Mouse (Mus musculus): Measurements from ENCODE around the gene Cep350. TPM values are rescaled to one million over a fixed set of nuclear protein-coding genes. Genes with fewer than 3 reads are reported as not detected.

Cep350 gene
- 85.3 TPM for total RNA-seq (2023)

DNA sequence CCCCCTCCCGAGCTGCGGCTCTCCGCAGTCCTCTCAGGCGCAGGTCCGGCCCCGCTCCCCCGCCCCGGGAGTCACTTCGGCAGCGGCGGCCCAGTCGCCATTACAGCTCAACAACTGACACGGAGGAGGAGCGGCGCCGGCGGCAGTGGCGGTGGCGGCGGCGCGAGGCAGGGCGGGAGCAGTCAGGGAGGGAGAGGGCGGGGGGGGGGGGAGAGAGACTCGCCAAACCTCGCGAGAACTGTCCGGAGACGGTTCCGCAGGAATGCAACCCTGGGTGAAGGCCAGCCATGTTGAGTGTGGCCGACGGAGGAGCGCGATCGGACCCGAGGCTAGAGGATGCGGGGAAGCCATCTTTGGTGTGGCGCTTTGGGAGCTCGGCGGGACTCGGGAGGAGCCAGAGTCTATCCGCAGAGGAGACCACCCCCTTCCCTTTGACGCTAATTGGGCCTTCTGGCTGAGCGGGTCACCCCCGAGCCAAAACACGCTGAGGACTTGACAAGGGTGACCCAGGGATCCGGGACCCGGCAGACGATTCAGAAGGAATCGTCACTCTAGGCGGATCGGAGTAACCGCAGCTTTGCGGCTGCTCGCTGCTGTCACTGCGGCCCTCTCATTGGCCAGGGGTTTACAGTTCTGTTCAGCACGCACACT lies at the start of gene Cep350:
Cep350 (minus strand) TSS at position 188 of the 651 bp plus-strand sequence.

DNA sequence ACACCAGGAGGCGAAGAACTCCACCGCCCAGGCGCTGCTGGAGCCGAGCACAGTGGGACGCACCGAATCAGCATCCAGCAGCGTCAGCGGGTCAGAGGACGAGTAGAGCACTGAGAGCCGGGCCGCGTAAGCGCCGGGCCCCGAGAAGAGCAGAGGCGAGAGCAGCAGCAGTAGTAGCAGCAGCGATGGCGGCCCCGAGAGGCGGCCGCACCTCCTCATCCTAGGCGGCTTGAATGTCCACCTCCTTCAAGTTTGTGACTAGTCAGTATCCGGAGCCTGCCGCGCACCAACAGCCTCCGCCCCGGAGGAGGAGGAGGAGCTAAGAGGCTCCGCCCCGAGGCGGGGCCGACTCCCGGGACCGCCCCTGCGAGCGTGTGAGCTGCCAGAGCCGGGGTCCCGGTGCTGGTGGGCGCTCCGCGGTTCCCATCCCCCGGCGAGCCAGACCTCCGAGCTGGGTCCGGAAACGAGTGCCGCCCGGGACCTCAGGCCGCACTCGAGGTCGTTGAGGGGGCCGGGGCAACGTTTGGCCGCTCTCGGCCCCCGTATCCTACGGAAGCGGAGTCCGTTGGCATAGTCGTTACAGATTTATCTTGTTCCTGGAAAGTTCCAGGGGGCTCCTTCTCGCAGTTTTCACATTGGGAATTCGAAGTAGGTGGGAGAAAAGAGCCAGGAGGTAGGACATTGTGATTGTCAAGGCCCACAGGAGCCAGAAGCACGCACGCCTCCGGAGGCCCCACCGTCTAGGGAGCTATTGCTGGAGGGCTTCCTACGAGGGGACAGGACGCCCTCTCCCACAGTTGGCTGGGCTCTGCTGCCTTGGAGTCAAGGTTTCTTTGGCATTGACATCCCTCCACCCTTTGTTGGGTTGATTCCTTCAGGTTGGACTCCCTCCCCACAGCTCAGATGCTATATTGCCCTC lies 160.2 kb downstream of the Cep350 start, which contains the start of gene Qsox1:
Qsox1 (minus strand) TSS at position 309 of the 919 bp plus-strand sequence.

Other genes with a start within 250 kb of the Cep350 start
- gene Lhx4, start 221.6 kb downstream of the Cep350 start, total RNA-seq (2023), result not detected
- gene Qsox1, start 160.4 kb downstream of the Cep350 start, total RNA-seq (2023), result 36.1 TPM
- 104 TPM for gene Tor1aip2, start 62.1 kb upstream of the Cep350 start, total RNA-seq (2023)
- gene Tor1aip1, start 63.2 kb upstream of the Cep350 start, total RNA-seq (2023), result 117 TPM
- not detected for gene Fam163a, start 231.8 kb upstream of the Cep350 start, total RNA-seq (2023)